Comparison of ENCODE assay signal across 21 mouse cellular contexts in genomic region chr5:62192073-62192472, GRCm38 (mm10).
DNase-seq lines count a peak whose midpoint lies in the region; ATAC-seq and TF ChIP-seq lines count a peak whose summit lies in the region.
"Had no signal": no experiment of that assay in that cellular context is flagged by ENCODE, and none has a peak within 500 bp of the region (broad histone marks: within the 10 kb centered on the region; RNA-seq: fewer than 3 reads in every experiment).

No protein-coding gene starts in this region.

- 83% methylated on average over 2 of the region's 2 CpGs for WGBS in midbrain, postnatal 0 days
- WGBS in midbrain, embryonic 13.5 days, result 89% methylated on average over 2 of the region's 2 CpGs
- WGBS in heart, embryonic 11.5 days (ENCODE audit: insufficient replicate concordance), result 77% methylated on average over 2 of the region's 2 CpGs

- peak; percentile 19 to 31 for DNase-seq in cerebellum, postnatal 25 days
- no peak for DNase-seq in cerebellum, adult 11 months
- peak; percentile 5 to 13 for DNase-seq in layer of hippocampus, postnatal 10 days (ENCODE audit: low spot score in 2 of 2)
- DNase-seq in layer of hippocampus, adult 18-20 months (ENCODE audit: low spot score in 2 of 2), result no peak
- DNase-seq in midbrain, postnatal 0 days (ENCODE audit: low spot score), result peak; percentile 21
- peak; percentile 2 for DNase-seq in telencephalon, adult 2 months (ENCODE audit: low read depth, low spot score)
- DNase-seq: adrenal gland, adult 2 months; adrenal gland, postnatal 14 days; cerebellum, adult 8-10 months; gastrocnemius, postnatal 25 days; heart, adult 18-20 months; heart, postnatal 14 days; heart, postnatal 4 days had no signal

- no peaks in the 10 kb centered on the region for H3K27me3 ChIP-seq in midbrain, postnatal 0 days (ENCODE audit: insufficient read depth, low read length)
- H3K27me3 ChIP-seq in midbrain, embryonic 13.5 days, result no peaks in the 10 kb centered on the region
- no peaks in the 10 kb centered on the region for H3K27me3 ChIP-seq in heart, embryonic 11.5 days (ENCODE audit: control insufficient read depth, insufficient read depth, low read length)
- H3K27me3 ChIP-seq: forebrain, embryonic 13.5 days; heart, embryonic 13.5 days; hindbrain, embryonic 15.5 days; intestine, embryonic 15.5 days had no signal

- H3K4me1 ChIP-seq in midbrain, postnatal 0 days (ENCODE audit: insufficient read depth, low read length), result no peaks in the 10 kb centered on the region
- H3K4me1 ChIP-seq in midbrain, embryonic 13.5 days (replicated peaks), result no peaks in the 10 kb centered on the region
- no peaks in the 10 kb centered on the region for H3K4me1 ChIP-seq in heart, embryonic 11.5 days (ENCODE audit: control insufficient read depth, insufficient read depth, low read length)
- H3K4me1 ChIP-seq: forebrain, embryonic 10.5 days; forebrain, embryonic 13.5 days; heart, embryonic 13.5 days; hindbrain, embryonic 15.5 days; intestine, embryonic 15.5 days had no signal

- H3K4me2 ChIP-seq in midbrain, postnatal 0 days (ENCODE audit: low read depth, low read length, poor library complexity, severe bottlenecking), result no peak overlapping the region
- H3K4me2 ChIP-seq in midbrain, embryonic 13.5 days (replicated peaks), result no peak overlapping the region
- H3K4me2 ChIP-seq in heart, embryonic 11.5 days, result no peak overlapping the region
- H3K4me2 ChIP-seq: forebrain, embryonic 13.5 days; heart, embryonic 13.5 days; hindbrain, embryonic 15.5 days; intestine, embryonic 15.5 days had no signal

- no peak for TF ChIP-seq CTCF in midbrain, postnatal 0 days (IDR thresholded peaks at IDR 0.05)

- H3K36me3 ChIP-seq in midbrain, postnatal 0 days (ENCODE audit: insufficient read depth, low read length), result no peaks in the 10 kb centered on the region
- no peaks in the 10 kb centered on the region for H3K36me3 ChIP-seq in midbrain, embryonic 13.5 days
- no peaks in the 10 kb centered on the region for H3K36me3 ChIP-seq in heart, embryonic 11.5 days (ENCODE audit: control insufficient read depth, insufficient read depth, low read length)
- H3K36me3 ChIP-seq: forebrain, embryonic 10.5 days; heart, embryonic 13.5 days; hindbrain, embryonic 15.5 days; intestine, embryonic 15.5 days had no signal

- H3K4me3 ChIP-seq in midbrain, postnatal 0 days (ENCODE audit: low read depth, low read length), result no peak overlapping the region
- no peak overlapping the region for H3K4me3 ChIP-seq in midbrain, embryonic 13.5 days (replicated peaks)
- H3K4me3 ChIP-seq in heart, embryonic 11.5 days (ENCODE audit: low read depth, low read length), result no peak overlapping the region
- H3K4me3 ChIP-seq: forebrain, embryonic 10.5 days; forebrain, embryonic 13.5 days; heart, embryonic 13.5 days; hindbrain, embryonic 15.5 days; intestine, embryonic 15.5 days had no signal

- H3K9me3 ChIP-seq in midbrain, postnatal 0 days (ENCODE audit: low read length), result no peaks in the 10 kb centered on the region
- no peaks in the 10 kb centered on the region for H3K9me3 ChIP-seq in midbrain, embryonic 13.5 days
- no peaks in the 10 kb centered on the region for H3K9me3 ChIP-seq in heart, embryonic 11.5 days (replicated peaks; ENCODE audit: control insufficient read depth, low read length)
- H3K9me3 ChIP-seq: forebrain, embryonic 10.5 days; forebrain, embryonic 13.5 days; heart, embryonic 13.5 days; hindbrain, embryonic 15.5 days; intestine, embryonic 15.5 days had no signal

- ATAC-seq in midbrain, postnatal 0 days (ENCODE audit: low FRiP score), result no peak
- ATAC-seq in midbrain, embryonic 13.5 days, result no peak
- no peak for ATAC-seq in heart, embryonic 11.5 days (replicated peaks; ENCODE audit: insufficient number of reproducible peaks, low FRiP score, low TSS enrichment)
- ATAC-seq: CD4-positive, CD25-positive, alpha-beta regulatory T cell, adult 4 months; forebrain, embryonic 13.5 days; intestine, embryonic 15.5 days had no signal

- H3K27ac ChIP-seq in midbrain, postnatal 0 days (ENCODE audit: low read depth, low read length), result no peak overlapping the region
- H3K27ac ChIP-seq in midbrain, embryonic 13.5 days, result no peak overlapping the region
- no peak overlapping the region for H3K27ac ChIP-seq in heart, embryonic 11.5 days (ENCODE audit: low read depth, low read length)
- H3K27ac ChIP-seq: forebrain, embryonic 10.5 days; forebrain, embryonic 13.5 days; heart, embryonic 13.5 days; hindbrain, embryonic 15.5 days; intestine, embryonic 15.5 days had no signal

- no peak overlapping the region for H3K9ac ChIP-seq in midbrain, postnatal 0 days (replicated peaks; ENCODE audit: low read length, poor library complexity, severe bottlenecking)
- H3K9ac ChIP-seq in midbrain, embryonic 13.5 days (replicated peaks), result no peak overlapping the region
- H3K9ac ChIP-seq in heart, embryonic 11.5 days (ENCODE audit: low read depth, low read length), result no peak overlapping the region
- H3K9ac ChIP-seq: forebrain, embryonic 13.5 days; heart, embryonic 13.5 days; hindbrain, embryonic 15.5 days; intestine, embryonic 15.5 days had no signal

Comparison
In these comparisons a context has a peak if more than half of its experiments do, and no peak if none do; other contexts are left out.
1. DNase-seq: peak in cerebellum, postnatal 25 days (2 of 2), layer of hippocampus, postnatal 10 days (2 of 2), midbrain, postnatal 0 days (single experiment) and telencephalon, adult 2 months (single experiment); none in cerebellum, adult 11 months (single experiment) and layer of hippocampus, adult 18-20 months (0 of 2).